Mouse (Mus musculus): ENCODE measurements around the gene Dhx16. TPM values are rescaled to one million over a fixed set of nuclear protein-coding genes. Genes with fewer than 3 reads are reported as not detected.

The Dhx16 gene
- polyA plus RNA-seq (2015; fragmentation: Nextera tagmentation; extraction: Ambion mirVana): 35.2 and 40.3 TPM in 2 replicates

GRCm38 (mm10) chr17:35879245-35880057 is at the start of gene Dhx16:
Gene Dhx16, plus strand, starts transcription at chr17:35879819.
- H3K4me1 ChIP-seq (replicated peaks): peaks cover 25% of the 10 kb centered on the region
- peak within 1 kb of the TSS; percentile 88 for H3K4me2 ChIP-seq
- peaks cover 42% of the 10 kb centered on the region for H3K36me3 ChIP-seq
- peak within 1 kb of the TSS; percentile 96 for H3K4me3 ChIP-seq (replicated peaks)
- H3K27me3 ChIP-seq: no peaks in the 10 kb centered on the region
- 5% methylated on average over 66 of the region's 66 CpGs for WGBS (ENCODE audit: insufficient replicate concordance)
- H3K9me3 ChIP-seq (replicated peaks): no peaks in the 10 kb centered on the region
- H3K9ac ChIP-seq: peak within 1 kb of the TSS; percentile 94
- ATAC-seq (ENCODE audit: low read depth): peak; percentile 90
- peak; percentile 86 for DNase-seq
- H3K27ac ChIP-seq: peak within 1 kb of the TSS; percentile 81

GRCm38 (mm10) chr17:35832400-35833238 is 47.0 kb upstream of the Dhx16 start:
- Histone ChIP-seq H3K27me3 (no peaks in the 10 kb centered on the region), H3K4me1 (replicated peaks) (peaks cover 73% of the 10 kb centered on the region), H3K36me3 (peaks cover 73% of the 10 kb centered on the region), H3K9ac (no peak overlapping the region), H3K4me3 (replicated peaks) (no peak overlapping the region), H3K4me2 (no peak overlapping the region), H3K27ac (peak overlapping the region; percentile 65), H3K9me3 (replicated peaks) (no peaks in the 10 kb centered on the region)
- DNase-seq (no peak), ATAC-seq (ENCODE audit: low read depth) (no peak)
- 70% methylated on average over 8 of the region's 8 CpGs for WGBS (ENCODE audit: insufficient replicate concordance)

GRCm38 (mm10) chr17:35833239-35833751 is 46.3 kb upstream of the Dhx16 start:
- Histone ChIP-seq H3K27me3 (no peaks in the 10 kb centered on the region), H3K9me3 (replicated peaks) (no peaks in the 10 kb centered on the region), H3K9ac (0 out of 2 replicates have a peak overlapping the region, but pooled peaks have one; percentile 98), H3K4me3 (replicated peaks) (no peak overlapping the region), H3K36me3 (peaks cover 67% of the 10 kb centered on the region), H3K27ac (peak overlapping the region; percentile 65), H3K4me2 (0 out of 2 replicates have a peak overlapping the region, but pooled peaks have one; percentile 0), H3K4me1 (replicated peaks) (peaks cover 73% of the 10 kb centered on the region)
- WGBS (ENCODE audit: insufficient replicate concordance): 19% methylated on average over 5 of the region's 5 CpGs
- no peak for DNase-seq
- no peak for ATAC-seq (ENCODE audit: low read depth)

GRCm38 (mm10) chr17:35833894-35834293 is 45.7 kb upstream of the Dhx16 start:
- Histone ChIP-seq H3K27ac (peak overlapping the region; percentile 65), H3K9me3 (replicated peaks) (no peaks in the 10 kb centered on the region), H3K4me3 (replicated peaks) (0 out of 2 replicates have a peak overlapping the region, but pooled peaks have one; percentile 8), H3K27me3 (no peaks in the 10 kb centered on the region), H3K9ac (peak overlapping the region; percentile 98; the same call in 1 of the 2 replicates), H3K36me3 (peaks cover 62% of the 10 kb centered on the region), H3K4me2 (peak overlapping the region; percentile 95), H3K4me1 (replicated peaks) (peaks cover 75% of the 10 kb centered on the region)
- DNase-seq (no peak), ATAC-seq (ENCODE audit: low read depth) (no peak)
- 55% methylated on average over 5 of the region's 5 CpGs for WGBS (ENCODE audit: insufficient replicate concordance)

GRCm38 (mm10) chr17:35834696-35835422 is 44.8 kb upstream of the Dhx16 start:
- WGBS (ENCODE audit: insufficient replicate concordance): 73% methylated on average over 26 of the region's 26 CpGs

GRCm38 (mm10) chr17:35835424-35836140 is 44.0 kb upstream of the Dhx16 start:
- peaks cover 56% of the 10 kb centered on the region for H3K36me3 ChIP-seq
- DNase-seq (no peak), ATAC-seq (ENCODE audit: low read depth) (no peak)
- H3K27ac ChIP-seq: peak overlapping the region; percentile 98; the same call in 1 of the 2 replicates
- peaks cover 76% of the 10 kb centered on the region for H3K4me1 ChIP-seq (replicated peaks)
- H3K4me2 ChIP-seq: peak overlapping the region; percentile 95
- no peaks in the 10 kb centered on the region for H3K9me3 ChIP-seq (replicated peaks)
- H3K9ac ChIP-seq: peak overlapping the region; percentile 98
- H3K27me3 ChIP-seq: no peaks in the 10 kb centered on the region
- WGBS (ENCODE audit: insufficient replicate concordance): 78% methylated on average over 26 of the region's 26 CpGs
- peak overlapping the region; percentile 93 for H3K4me3 ChIP-seq (replicated peaks)

More at GRCm38 (mm10) chr17:35834696-35835422, 44.8 kb upstream of the Dhx16 start:
- no peaks in the 10 kb centered on the region for H3K9me3 ChIP-seq (replicated peaks)
- DNase-seq: no peak
- H3K4me2 ChIP-seq: peak overlapping the region; percentile 95
- peak overlapping the region; percentile 98 for H3K9ac ChIP-seq
- H3K36me3 ChIP-seq: peaks cover 58% of the 10 kb centered on the region
- no peak for ATAC-seq (ENCODE audit: low read depth)
- peak overlapping the region; percentile 45; the same call in 1 of the 2 replicates for H3K27ac ChIP-seq
- peaks cover 76% of the 10 kb centered on the region for H3K4me1 ChIP-seq (replicated peaks)
- peak overlapping the region; percentile 93 for H3K4me3 ChIP-seq (replicated peaks)
- H3K27me3 ChIP-seq: no peaks in the 10 kb centered on the region

- H3K4me1 ChIP-seq (replicated peaks): peaks cover 70% of the 10 kb centered on the region
- no peaks in the 10 kb centered on the region for H3K9me3 ChIP-seq (replicated peaks)
- H3K27ac ChIP-seq: peak overlapping the region; percentile 98
- H3K4me3 ChIP-seq (replicated peaks): peak overlapping the region; percentile 93
- WGBS (ENCODE audit: insufficient replicate concordance): 8% methylated on average over 24 of the region's 24 CpGs
- H3K27me3 ChIP-seq: no peaks in the 10 kb centered on the region
- ATAC-seq (ENCODE audit: low read depth): no peak
- peak overlapping the region; percentile 95 for H3K4me2 ChIP-seq
- H3K36me3 ChIP-seq: peaks cover 49% of the 10 kb centered on the region
- peak overlapping the region; percentile 98 for H3K9ac ChIP-seq
- DNase-seq: peak; percentile 64
Observed at GRCm38 (mm10) chr17:35836178-35836965, 43.2 kb upstream of the Dhx16 start.

- peak; percentile 31 for ATAC-seq (ENCODE audit: low read depth)
- H3K4me2 ChIP-seq: peak overlapping the region; percentile 95
- peaks cover 74% of the 10 kb centered on the region for H3K4me1 ChIP-seq (replicated peaks)
- no peaks in the 10 kb centered on the region for H3K9me3 ChIP-seq (replicated peaks)
- DNase-seq: peak; percentile 88
- H3K27me3 ChIP-seq: no peaks in the 10 kb centered on the region
- H3K36me3 ChIP-seq: peaks cover 49% of the 10 kb centered on the region
- H3K9ac ChIP-seq: peak overlapping the region; percentile 98
- WGBS (ENCODE audit: insufficient replicate concordance): under 1% methylated on average over 21 of the region's 25 CpGs
- H3K4me3 ChIP-seq (replicated peaks): peak overlapping the region; percentile 93
- peak overlapping the region; percentile 98 for H3K27ac ChIP-seq
Observed at GRCm38 (mm10) chr17:35836991-35837422, 42.6 kb upstream of the Dhx16 start.

GRCm38 (mm10) chr17:35837487-35837886 is 42.1 kb upstream of the Dhx16 start:
- under 1% methylated on average over 18 of the region's 18 CpGs for WGBS (ENCODE audit: insufficient replicate concordance)
- Histone ChIP-seq H3K9ac (peak overlapping the region; percentile 98), H3K4me1 (replicated peaks) (peaks cover 75% of the 10 kb centered on the region), H3K4me2 (peak overlapping the region; percentile 95), H3K27ac (peak overlapping the region; percentile 98), H3K9me3 (replicated peaks) (no peaks in the 10 kb centered on the region), H3K36me3 (peaks cover 44% of the 10 kb centered on the region), H3K4me3 (replicated peaks) (peak overlapping the region; percentile 93), H3K27me3 (no peaks in the 10 kb centered on the region)
- DNase-seq: peak; percentile 47
- no peak for ATAC-seq (ENCODE audit: low read depth)

Measured in liver, embryonic 13.5 days (tissue).